Mouse (Mus musculus): ENCODE measurements at regions not wholly inside any gene's neighbourhood (a gene's known extent, or its start where the extent isn't known, plus 50 kb on each side); places are given as distances from the start of the nearest gene placed in this dataset.

DNA sequence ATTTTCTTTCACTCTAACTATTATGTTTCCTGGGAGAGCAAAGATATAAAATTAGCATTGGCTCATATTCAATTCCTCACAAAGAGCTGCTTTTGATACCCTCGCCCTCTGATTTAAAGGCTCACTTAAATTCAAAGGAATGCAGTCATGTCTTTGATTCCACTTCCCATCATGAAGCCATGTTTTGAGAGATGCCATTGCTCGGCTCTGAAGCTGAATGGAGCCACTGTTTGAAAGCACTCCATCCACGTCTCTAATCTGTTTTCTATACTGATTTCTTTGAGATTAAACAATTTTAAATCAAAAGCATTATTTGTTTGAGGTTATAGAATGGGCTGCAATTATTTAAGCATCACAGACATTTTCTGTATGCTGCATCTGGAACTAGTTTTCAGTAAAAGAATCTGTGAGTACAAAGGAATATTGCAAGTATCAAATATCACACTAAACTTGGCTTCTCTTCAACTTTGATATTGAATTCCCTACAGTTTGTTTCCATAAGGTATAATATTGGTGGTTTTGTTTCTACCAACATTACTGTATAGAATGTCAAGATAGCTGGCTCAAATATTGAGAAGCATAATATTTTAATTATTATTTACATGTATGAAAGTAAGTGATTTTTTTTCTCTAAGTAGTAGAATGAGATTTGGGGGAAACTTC lies 126.4 kb downstream of the Rpl10l start:
- H3K27me3 ChIP-seq (ENCODE audit: insufficient read depth, low read length) = no peaks in the 10 kb centered on the region
- WGBS = 59% methylated on average over 3 of the region's 3 CpGs
- no peak overlapping the region for H3K9ac ChIP-seq
- no peak overlapping the region for H3K4me2 ChIP-seq
- no peaks in the 10 kb centered on the region for H3K9me3 ChIP-seq (ENCODE audit: low read depth, low read length)
- DNase-seq = no peak
- no peak for ATAC-seq (ENCODE audit: insufficient read depth)
- no peak overlapping the region for H3K27ac ChIP-seq (ENCODE audit: low read depth)
- TF ChIP-seq CTCF (IDR thresholded peaks at IDR 0.05; ENCODE audit: low read depth) = no peak
- no peaks in the 10 kb centered on the region for H3K4me1 ChIP-seq (ENCODE audit: insufficient read depth)
- no peak overlapping the region for H3K4me3 ChIP-seq (ENCODE audit: low read depth, low read length)
- H3K36me3 ChIP-seq (ENCODE audit: insufficient read depth) = no peaks in the 10 kb centered on the region

DNA sequence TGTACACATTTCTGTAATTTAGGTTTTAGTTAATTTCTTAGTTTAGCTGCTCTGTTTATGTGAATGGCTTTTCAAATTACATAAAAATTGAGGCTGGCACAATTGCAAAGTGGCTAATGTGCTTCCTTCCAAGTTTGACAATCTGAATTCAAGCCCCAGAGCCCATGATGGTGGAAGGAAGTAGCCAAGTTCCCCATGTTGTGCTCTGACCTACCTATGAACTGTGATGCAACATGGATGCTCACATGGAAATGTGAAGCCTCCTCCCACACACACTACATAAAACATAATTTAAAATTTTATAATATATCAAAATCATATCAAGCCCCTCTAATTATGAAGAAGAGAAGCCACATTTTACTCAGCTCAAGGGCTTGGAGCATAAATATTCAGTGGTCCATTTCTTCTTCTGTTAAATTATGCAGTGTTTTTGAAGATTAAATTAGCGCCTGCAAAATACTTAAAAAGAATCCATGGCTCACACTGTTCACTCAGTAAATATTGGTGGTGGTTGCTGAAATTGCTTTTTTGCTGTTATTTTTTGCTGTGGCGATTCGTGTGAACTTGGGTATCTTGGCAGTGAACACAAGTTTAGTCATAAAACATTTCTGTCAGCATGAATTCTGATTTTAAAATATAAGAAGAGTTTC lies 127.1 kb downstream of the Rpl10l start:
- no peak for ATAC-seq (ENCODE audit: insufficient read depth)
- Histone ChIP-seq H3K4me3 (ENCODE audit: low read depth, low read length) (no peak overlapping the region), H3K27ac (ENCODE audit: low read depth) (no peak overlapping the region), H3K4me2 (no peak overlapping the region), H3K9me3 (ENCODE audit: low read depth, low read length) (no peaks in the 10 kb centered on the region), H3K9ac (no peak overlapping the region), H3K4me1 (ENCODE audit: insufficient read depth) (no peaks in the 10 kb centered on the region), H3K27me3 (ENCODE audit: insufficient read depth, low read length) (no peaks in the 10 kb centered on the region), H3K36me3 (ENCODE audit: insufficient read depth) (no peaks in the 10 kb centered on the region)
- no peak for DNase-seq
- TF ChIP-seq CTCF (IDR thresholded peaks at IDR 0.05; ENCODE audit: low read depth) = no peak
- 79% methylated on average over 3 of the region's 3 CpGs for WGBS

DNA sequence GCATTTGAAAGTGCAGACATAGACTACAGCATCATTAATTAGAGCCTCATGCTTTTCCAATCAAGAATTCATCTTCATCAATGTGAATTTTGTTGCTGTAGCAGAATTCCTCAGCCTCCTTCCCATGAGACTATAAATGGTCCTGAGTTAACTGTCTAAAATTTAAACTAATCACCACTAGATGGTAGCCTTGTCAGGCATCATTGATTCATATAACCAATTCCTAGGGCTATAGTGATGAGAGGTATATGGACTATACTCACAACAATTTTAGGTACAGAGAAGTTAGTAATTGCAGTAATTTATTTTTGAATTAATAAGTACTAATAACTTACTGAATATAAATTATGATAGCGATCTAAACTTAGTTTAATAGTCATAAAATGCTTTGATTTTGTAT lies 153.3 kb downstream of the Rpl10l start:
- peak; percentile 29 for DNase-seq
- H3K9ac ChIP-seq = no peak overlapping the region
- WGBS = 56% methylated on average over 1 of the region's 1 CpGs
- H3K4me2 ChIP-seq = no peak overlapping the region
- H3K27ac ChIP-seq (ENCODE audit: low read depth) = no peak overlapping the region
- H3K36me3 ChIP-seq (ENCODE audit: insufficient read depth) = no peaks in the 10 kb centered on the region
- peak; percentile 30 for TF ChIP-seq CTCF (IDR thresholded peaks at IDR 0.05; ENCODE audit: low read depth)
- H3K4me1 ChIP-seq (ENCODE audit: insufficient read depth) = no peaks in the 10 kb centered on the region
- no peaks in the 10 kb centered on the region for H3K9me3 ChIP-seq (ENCODE audit: low read depth, low read length)
- no peaks in the 10 kb centered on the region for H3K27me3 ChIP-seq (ENCODE audit: insufficient read depth, low read length)
- ATAC-seq (ENCODE audit: insufficient read depth) = no peak
- H3K4me3 ChIP-seq (ENCODE audit: low read depth, low read length) = no peak overlapping the region

DNA sequence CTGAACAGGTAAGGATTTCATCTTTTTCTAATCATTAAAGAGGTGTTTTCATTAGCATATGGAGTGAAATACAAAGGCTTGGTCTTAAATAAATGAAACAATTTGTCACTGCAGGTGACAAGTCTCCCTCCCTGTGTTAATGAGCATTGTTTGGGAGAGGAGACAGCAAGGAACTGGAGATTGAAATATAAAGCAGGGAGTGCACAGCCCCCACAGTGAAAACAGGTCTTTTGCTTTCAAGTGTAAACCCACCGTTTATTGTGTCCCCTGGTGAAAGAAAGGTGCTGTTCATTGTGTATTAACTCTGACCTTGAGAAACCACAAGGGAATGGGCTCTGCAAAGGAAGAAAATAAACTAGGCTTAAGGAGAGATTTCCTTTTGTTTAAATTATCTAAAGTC lies 164.6 kb downstream of the Rpl10l start:
- H3K4me2 ChIP-seq = no peak overlapping the region

DNA sequence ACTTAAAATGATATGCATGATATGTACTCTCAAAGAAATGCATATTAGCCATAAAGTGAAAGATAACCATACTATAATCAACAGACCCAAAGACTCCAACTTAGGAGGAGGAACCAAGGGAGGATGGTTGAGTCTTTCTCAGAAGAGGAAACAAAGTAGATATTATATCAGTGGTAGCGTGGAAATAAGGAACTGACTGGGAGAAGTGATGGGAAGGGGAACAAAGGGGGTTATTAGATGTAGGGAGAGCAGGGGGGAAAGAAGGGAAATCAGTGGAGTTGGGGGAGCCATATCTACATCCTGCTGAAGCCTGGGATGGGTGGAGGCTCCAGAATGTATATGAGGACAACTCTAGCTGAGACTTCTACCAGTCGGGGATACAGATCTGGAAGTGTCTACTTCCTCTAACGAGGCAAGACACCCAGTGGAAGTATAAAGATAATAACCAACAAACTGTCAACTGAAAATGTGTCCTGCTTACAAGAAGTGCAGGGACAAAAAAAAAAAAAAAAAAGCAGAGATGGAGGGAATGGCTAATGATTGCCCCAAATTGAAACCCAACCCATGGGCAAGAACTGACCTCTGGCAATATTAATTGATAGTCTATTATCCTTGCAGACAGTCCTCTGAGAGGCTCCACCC lies 193.3 kb downstream of the Rpl10l start:
- DNase-seq (no peak), ATAC-seq (ENCODE audit: insufficient read depth) (no peak)
- Histone ChIP-seq H3K4me2 (no peak overlapping the region), H3K9me3 (ENCODE audit: low read depth, low read length) (no peaks in the 10 kb centered on the region), H3K4me1 (ENCODE audit: insufficient read depth) (no peaks in the 10 kb centered on the region), H3K27me3 (ENCODE audit: insufficient read depth, low read length) (no peaks in the 10 kb centered on the region), H3K27ac (ENCODE audit: low read depth) (no peak overlapping the region), H3K9ac (no peak overlapping the region), H3K36me3 (ENCODE audit: insufficient read depth) (no peaks in the 10 kb centered on the region), H3K4me3 (ENCODE audit: low read depth, low read length) (no peak overlapping the region)
- TF ChIP-seq CTCF (IDR thresholded peaks at IDR 0.05; ENCODE audit: low read depth) = no peak
- 76% methylated on average over 3 of the region's 3 CpGs for WGBS

More for the DNA sequence above, 164.6 kb downstream of the Rpl10l start:
- no peaks in the 10 kb centered on the region for H3K27me3 ChIP-seq (ENCODE audit: insufficient read depth, low read length)
- ATAC-seq (ENCODE audit: insufficient read depth) (no peak), DNase-seq (no peak)
- WGBS = 18% methylated on average over 1 of the region's 1 CpGs
- no peaks in the 10 kb centered on the region for H3K9me3 ChIP-seq (ENCODE audit: low read depth, low read length)
- H3K4me1 ChIP-seq (ENCODE audit: insufficient read depth) = no peaks in the 10 kb centered on the region
- H3K27ac ChIP-seq (ENCODE audit: low read depth) = no peak overlapping the region
- no peak overlapping the region for H3K9ac ChIP-seq
- TF ChIP-seq CTCF (IDR thresholded peaks at IDR 0.05; ENCODE audit: low read depth) = no peak
- H3K4me3 ChIP-seq (ENCODE audit: low read depth, low read length) = no peak overlapping the region
- no peaks in the 10 kb centered on the region for H3K36me3 ChIP-seq (ENCODE audit: insufficient read depth)

DNA sequence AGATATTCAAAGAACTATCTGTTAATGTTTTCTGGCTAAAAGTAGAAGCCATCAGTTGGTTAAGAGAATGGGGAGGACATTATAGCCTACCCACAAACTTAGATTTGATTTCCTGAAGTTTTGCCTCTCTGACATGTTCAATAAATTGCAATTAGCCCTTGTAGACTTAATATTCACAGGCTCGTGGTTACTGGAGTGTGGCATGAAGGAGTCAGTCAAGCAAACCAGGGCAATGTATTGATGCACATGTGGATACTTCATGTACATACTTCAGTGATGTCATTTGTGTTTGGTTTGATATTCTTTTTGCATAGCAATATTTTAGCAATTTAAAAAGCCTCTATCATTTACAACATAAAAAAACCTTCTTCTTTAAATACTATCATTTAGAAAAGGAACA lies 223.9 kb downstream of the Rpl10l start:
- no peak overlapping the region for H3K4me2 ChIP-seq
- no peaks in the 10 kb centered on the region for H3K4me1 ChIP-seq (ENCODE audit: insufficient read depth)
- no peaks in the 10 kb centered on the region for H3K9me3 ChIP-seq (ENCODE audit: low read depth, low read length)
- ATAC-seq (ENCODE audit: insufficient read depth) = no peak
- H3K27me3 ChIP-seq (ENCODE audit: insufficient read depth, low read length) = no peaks in the 10 kb centered on the region
- DNase-seq = no peak
- no peak for TF ChIP-seq CTCF (IDR thresholded peaks at IDR 0.05; ENCODE audit: low read depth)
- WGBS = 60% methylated on average over 1 of the region's 1 CpGs
- H3K9ac ChIP-seq = no peak overlapping the region
- no peak overlapping the region for H3K4me3 ChIP-seq (ENCODE audit: low read depth, low read length)
- H3K27ac ChIP-seq (ENCODE audit: low read depth) = no peak overlapping the region
- no peaks in the 10 kb centered on the region for H3K36me3 ChIP-seq (ENCODE audit: insufficient read depth)

DNA sequence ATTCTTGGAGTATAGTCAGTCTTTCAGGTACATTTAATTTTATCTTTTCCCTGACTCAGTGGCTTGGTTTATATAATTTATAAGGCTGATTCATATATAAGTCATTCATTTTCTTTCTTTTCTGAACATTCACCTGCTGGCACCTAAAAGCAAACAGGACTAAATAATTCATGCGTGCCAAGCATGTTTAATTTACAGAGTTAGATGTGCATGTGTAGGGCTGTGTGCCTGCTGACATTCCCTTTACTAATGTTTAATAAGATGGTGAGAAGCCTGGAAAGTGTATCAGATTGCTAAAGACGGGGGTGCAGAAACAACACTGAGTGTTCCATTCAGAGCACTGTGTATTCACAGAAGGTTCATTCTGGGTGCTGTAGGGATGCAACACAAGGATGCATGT lies 229.0 kb downstream of the Rpl10l start:
- no peak for TF ChIP-seq CTCF (IDR thresholded peaks at IDR 0.05; ENCODE audit: low read depth)
- no peak overlapping the region for H3K9ac ChIP-seq
- WGBS = 65% methylated on average over 2 of the region's 2 CpGs
- no peak overlapping the region for H3K27ac ChIP-seq (ENCODE audit: low read depth)
- H3K9me3 ChIP-seq (ENCODE audit: low read depth, low read length) = no peaks in the 10 kb centered on the region
- no peaks in the 10 kb centered on the region for H3K36me3 ChIP-seq (ENCODE audit: insufficient read depth)
- H3K27me3 ChIP-seq (ENCODE audit: insufficient read depth, low read length) = no peaks in the 10 kb centered on the region
- no peaks in the 10 kb centered on the region for H3K4me1 ChIP-seq (ENCODE audit: insufficient read depth)
- DNase-seq = no peak
- no peak overlapping the region for H3K4me3 ChIP-seq (ENCODE audit: low read depth, low read length)
- H3K4me2 ChIP-seq = no peak overlapping the region
- ATAC-seq (ENCODE audit: insufficient read depth) = no peak
